Mouse (Mus musculus): ENCODE results near the gene Zc3h18. TPM values are rescaled to one million over a fixed set of nuclear protein-coding genes. Genes with fewer than 3 reads are reported as not detected.
A peak's percentile ranks its signal among the peaks of the same experiment; 100 is the strongest.

Gene Zc3h18
- polyA plus RNA-seq, 1 experiment from 2014 or later: 17.7 TPM

GRCm38 (mm10) chr8:122359111-122359775 is 17.2 kb upstream of the Zc3h18 start:
- Histone ChIP-seq H3K27me3 (ENCODE audit: control insufficient read depth, insufficient read depth, low read length) (0 out of 2 replicates have a peak, but pooled peaks cover 3% of the 10 kb centered on the region), H3K4me2 (ENCODE audit: low read length) (no peak overlapping the region), H3K9me3 (ENCODE audit: control insufficient read depth, low read length) (no peaks in the 10 kb centered on the region), H3K4me3 (ENCODE audit: control insufficient read depth in 1 of 2, insufficient read depth in 1 of 2, low read depth in 1 of 2, low read length in 2 of 2) (no peak overlapping the region), H3K36me3 (ENCODE audit: control insufficient read depth, insufficient read depth, low read length) (no peaks in the 10 kb centered on the region), H3K27ac (replicated peaks in 1 of 2; ENCODE audit: control insufficient read depth in 1 of 2, insufficient read depth in 1 of 2, low read depth in 2 of 2, low read length in 2 of 2) (no peak overlapping the region), H3K9ac (ENCODE audit: low read length) (no peak overlapping the region), H3K4me1 (ENCODE audit: control insufficient read depth in 2 of 2, insufficient read depth in 2 of 2, low read length in 2 of 2) (0 out of 4 replicates have a peak, but pooled peaks cover 0 to 2% of the 10 kb centered on the region in 2 experiments)
- ATAC-seq (ENCODE audit: insufficient number of reproducible peaks, insufficient read depth, low FRiP score, low read depth): no peak
- 83% methylated on average over 15 of the region's 15 CpGs for WGBS

- 0 out of 4 replicates have a peak, but pooled peaks cover 0 to 2% of the 10 kb centered on the region in 2 experiments for H3K4me1 ChIP-seq (ENCODE audit: control insufficient read depth in 2 of 2, insufficient read depth in 2 of 2, low read length in 2 of 2)
- H3K9ac ChIP-seq (ENCODE audit: low read length): no peak within 1 kb of the TSS
- no peaks in the 10 kb centered on the region for H3K36me3 ChIP-seq (ENCODE audit: control insufficient read depth, insufficient read depth, low read length)
- H3K27me3 ChIP-seq (ENCODE audit: control insufficient read depth, insufficient read depth, low read length): 0 out of 2 replicates have a peak, but pooled peaks cover 3% of the 10 kb centered on the region
- WGBS: 76% methylated on average over 7 of the region's 7 CpGs
- H3K27ac ChIP-seq (replicated peaks in 1 of 2; ENCODE audit: control insufficient read depth in 1 of 2, insufficient read depth in 1 of 2, low read depth in 2 of 2, low read length in 2 of 2): no peak within 1 kb of the TSS
- H3K9me3 ChIP-seq (ENCODE audit: control insufficient read depth, low read length): no peaks in the 10 kb centered on the region
- no peak for ATAC-seq (ENCODE audit: insufficient number of reproducible peaks, insufficient read depth, low FRiP score, low read depth)
- no peak within 1 kb of the TSS for H3K4me2 ChIP-seq (ENCODE audit: low read length)
- H3K4me3 ChIP-seq (ENCODE audit: control insufficient read depth in 1 of 2, insufficient read depth in 1 of 2, low read depth in 1 of 2, low read length in 2 of 2): no peak within 1 kb of the TSS
These were observed 15.6 kb upstream of the Zc3h18 start, which contains the start of gene Trhr2 for GRCm38 (mm10) chr8:122360696-122361416. Trhr2 (minus strand) TSS chr8:122360746.

- H3K27ac ChIP-seq (replicated peaks in 1 of 2; ENCODE audit: control insufficient read depth in 1 of 2, insufficient read depth in 1 of 2, low read depth in 2 of 2, low read length in 2 of 2): no peak overlapping the region
- no peak overlapping the region for H3K4me3 ChIP-seq (ENCODE audit: control insufficient read depth in 1 of 2, insufficient read depth in 1 of 2, low read depth in 1 of 2, low read length in 2 of 2)
- 0 out of 4 replicates have a peak, but pooled peaks cover 0 to 2% of the 10 kb centered on the region in 2 experiments for H3K4me1 ChIP-seq (ENCODE audit: control insufficient read depth in 2 of 2, insufficient read depth in 2 of 2, low read length in 2 of 2)
- no peak overlapping the region for H3K9ac ChIP-seq (ENCODE audit: low read length)
- H3K4me2 ChIP-seq (ENCODE audit: low read length): no peak overlapping the region
- H3K36me3 ChIP-seq (ENCODE audit: control insufficient read depth, insufficient read depth, low read length): no peaks in the 10 kb centered on the region
- 0 out of 2 replicates have a peak, but pooled peaks cover 3% of the 10 kb centered on the region for H3K27me3 ChIP-seq (ENCODE audit: control insufficient read depth, insufficient read depth, low read length)
- H3K9me3 ChIP-seq (ENCODE audit: control insufficient read depth, low read length): no peaks in the 10 kb centered on the region
- no peak for ATAC-seq (ENCODE audit: insufficient number of reproducible peaks, insufficient read depth, low FRiP score, low read depth)
- 45% methylated on average over 5 of the region's 5 CpGs for WGBS
These were observed 14.1 kb upstream of the Zc3h18 start for GRCm38 (mm10) chr8:122362271-122362670.

- Histone ChIP-seq H3K4me1 (ENCODE audit: control insufficient read depth in 2 of 2, insufficient read depth in 2 of 2, low read length in 2 of 2) (0 out of 4 replicates have a peak, but pooled peaks cover 0 to 2% of the 10 kb centered on the region in 2 experiments), H3K9ac (ENCODE audit: low read length) (no peak overlapping the region), H3K4me2 (ENCODE audit: low read length) (no peak overlapping the region), H3K27ac (replicated peaks in 1 of 2; ENCODE audit: control insufficient read depth in 1 of 2, insufficient read depth in 1 of 2, low read depth in 2 of 2, low read length in 2 of 2) (no peak overlapping the region), H3K9me3 (ENCODE audit: control insufficient read depth, low read length) (no peaks in the 10 kb centered on the region), H3K36me3 (ENCODE audit: control insufficient read depth, insufficient read depth, low read length) (no peaks in the 10 kb centered on the region), H3K27me3 (ENCODE audit: control insufficient read depth, insufficient read depth, low read length) (0 out of 2 replicates have a peak, but pooled peaks cover 3% of the 10 kb centered on the region), H3K4me3 (ENCODE audit: control insufficient read depth in 1 of 2, insufficient read depth in 1 of 2, low read depth in 1 of 2, low read length in 2 of 2) (no peak overlapping the region)
- WGBS: 38% methylated on average over 7 of the region's 8 CpGs
- ATAC-seq (ENCODE audit: insufficient number of reproducible peaks, insufficient read depth, low FRiP score, low read depth): no peak
These were observed 13.4 kb upstream of the Zc3h18 start for GRCm38 (mm10) chr8:122362967-122363366.

DNA sequence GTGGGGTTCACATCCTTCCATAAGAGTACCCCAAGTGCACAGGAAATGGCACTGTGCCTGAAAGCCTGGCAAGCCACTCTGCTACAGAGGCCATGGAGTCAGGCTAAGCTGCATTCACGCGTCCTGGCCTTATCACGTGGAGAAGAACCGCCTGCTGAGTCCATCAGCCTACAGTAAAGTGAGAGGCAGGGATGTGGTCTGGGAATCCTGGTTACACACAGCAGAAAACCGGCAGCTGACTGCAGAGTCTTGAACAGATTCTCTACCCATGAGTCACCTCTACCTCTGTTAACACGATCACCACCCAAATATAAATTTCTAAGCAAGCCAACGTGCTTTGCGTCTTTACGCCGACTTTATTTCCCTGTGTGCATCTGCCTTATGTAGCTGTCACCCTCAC is 7.9 kb upstream of the Zc3h18 start:
- Histone ChIP-seq H3K4me3 (ENCODE audit: control insufficient read depth in 1 of 2, insufficient read depth in 1 of 2, low read depth in 1 of 2, low read length in 2 of 2) (no peak overlapping the region), H3K27me3 (ENCODE audit: control insufficient read depth, insufficient read depth, low read length) (no peaks in the 10 kb centered on the region), H3K9ac (ENCODE audit: low read length) (0 out of 2 replicates have a peak overlapping the region, but pooled peaks have one; percentile 23), H3K36me3 (ENCODE audit: control insufficient read depth, insufficient read depth, low read length) (no peaks in the 10 kb centered on the region), H3K27ac (replicated peaks in 1 of 2; ENCODE audit: control insufficient read depth in 1 of 2, insufficient read depth in 1 of 2, low read depth in 2 of 2, low read length in 2 of 2) (peak overlapping the region; percentile 3 to 45; a peak in 2 of 4 replicates), H3K4me1 (ENCODE audit: control insufficient read depth in 2 of 2, insufficient read depth in 2 of 2, low read length in 2 of 2) (peaks cover 11 to 16% of the 10 kb centered on the region in 2 experiments; a peak in 3 of 4 replicates), H3K4me2 (ENCODE audit: low read length) (no peak overlapping the region), H3K9me3 (ENCODE audit: control insufficient read depth, low read length) (no peaks in the 10 kb centered on the region)
- ATAC-seq (ENCODE audit: insufficient number of reproducible peaks, insufficient read depth, low FRiP score, low read depth): no peak
- 31% methylated on average over 10 of the region's 10 CpGs for WGBS

DNA sequence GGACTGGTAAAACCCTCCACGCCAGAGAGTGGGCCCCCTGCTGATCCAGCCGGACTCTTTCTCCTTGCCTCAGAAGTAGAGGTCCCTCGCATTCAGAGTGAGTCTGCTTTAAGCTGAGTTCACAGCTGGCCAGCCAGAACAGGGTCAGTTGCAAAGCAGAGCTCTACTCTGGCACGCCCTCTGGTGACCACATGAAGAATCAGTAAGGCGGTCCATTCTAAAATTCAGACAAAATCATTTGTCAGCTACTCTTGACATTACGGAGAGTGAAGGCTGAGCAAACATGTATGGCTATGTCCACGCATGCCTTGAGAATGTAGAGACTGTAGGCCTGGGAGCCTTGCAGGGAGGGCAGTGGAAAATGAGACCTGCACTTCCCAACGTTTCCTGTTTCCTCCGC is 6.7 kb upstream of the Zc3h18 start:
- Histone ChIP-seq H3K4me3 (ENCODE audit: control insufficient read depth in 1 of 2, insufficient read depth in 1 of 2, low read depth in 1 of 2, low read length in 2 of 2) (no peak overlapping the region), H3K4me1 (ENCODE audit: control insufficient read depth in 2 of 2, insufficient read depth in 2 of 2, low read length in 2 of 2) (peaks cover 11 to 16% of the 10 kb centered on the region in 2 experiments; a peak in 3 of 4 replicates), H3K9me3 (ENCODE audit: control insufficient read depth, low read length) (no peaks in the 10 kb centered on the region), H3K36me3 (ENCODE audit: control insufficient read depth, insufficient read depth, low read length) (no peaks in the 10 kb centered on the region), H3K27ac (replicated peaks in 1 of 2; ENCODE audit: control insufficient read depth in 1 of 2, insufficient read depth in 1 of 2, low read depth in 2 of 2, low read length in 2 of 2) (0 out of 4 replicates have a peak overlapping the region, but pooled peaks have one; percentile 34 to 39), H3K4me2 (ENCODE audit: low read length) (no peak overlapping the region), H3K27me3 (ENCODE audit: control insufficient read depth, insufficient read depth, low read length) (no peaks in the 10 kb centered on the region), H3K9ac (ENCODE audit: low read length) (no peak overlapping the region; the same call in 1 of the 2 replicates)
- ATAC-seq (ENCODE audit: insufficient number of reproducible peaks, insufficient read depth, low FRiP score, low read depth): peak; percentile 69
- 11% methylated on average over 9 of the region's 9 CpGs for WGBS

GRCm38 (mm10) chr8:122371706-122372105 is 4.7 kb upstream of the Zc3h18 start:
- no peak overlapping the region for H3K27ac ChIP-seq (replicated peaks in 1 of 2; ENCODE audit: control insufficient read depth in 1 of 2, insufficient read depth in 1 of 2, low read depth in 2 of 2, low read length in 2 of 2)
- H3K9ac ChIP-seq (ENCODE audit: low read length): no peak overlapping the region
- no peak for ATAC-seq (ENCODE audit: insufficient number of reproducible peaks, insufficient read depth, low FRiP score, low read depth)
- H3K4me1 ChIP-seq (ENCODE audit: control insufficient read depth in 2 of 2, insufficient read depth in 2 of 2, low read length in 2 of 2): peaks cover 15 to 17% of the 10 kb centered on the region in 2 experiments
- no peak overlapping the region for H3K4me2 ChIP-seq (ENCODE audit: low read length)
- H3K36me3 ChIP-seq (ENCODE audit: control insufficient read depth, insufficient read depth, low read length): no peaks in the 10 kb centered on the region
- H3K4me3 ChIP-seq (ENCODE audit: control insufficient read depth in 1 of 2, insufficient read depth in 1 of 2, low read depth in 1 of 2, low read length in 2 of 2): no peak overlapping the region
- H3K9me3 ChIP-seq (ENCODE audit: control insufficient read depth, low read length): no peaks in the 10 kb centered on the region
- no peaks in the 10 kb centered on the region for H3K27me3 ChIP-seq (ENCODE audit: control insufficient read depth, insufficient read depth, low read length)
- WGBS: 62% methylated on average over 6 of the region's 6 CpGs

Data from heart, embryonic 14.5 days (tissue).